Mouse (Mus musculus) MEL (cell line): Measurements from ENCODE around the gene Prkcb.

Source experiments
- CTCF ChIP-seq, 3 experiments: IDR thresholded peaks in 2 of 3; conservative IDR thresholded peaks in 1 of 3; 2 replicates each; pipeline ENCODE4 v1.5.1; 2011 to 2012; ENCODE audit warnings: low read length in 3 of 3, low read depth in 2 of 3, mild to moderate bottlenecking in 2 of 3, improper control_type of control experiment in 1 of 3, inconsistent platforms in 1 of 3, mixed read lengths in 1 of 3, moderate library complexity in 1 of 3; ENCODE audit not compliant: control insufficient read depth in 1 of 3, insufficient read depth in 1 of 3, poor library complexity in 1 of 3, severe bottlenecking in 1 of 3
- ELF1 ChIP-seq: IDR thresholded peaks from 2 replicates; pipeline ENCODE4 v1.6.1; 2014; ENCODE audit warnings: low read depth, mild to moderate bottlenecking, inconsistent platforms, low read length, improper control_type of control experiment, moderate library complexity
- ETS1 ChIP-seq: IDR thresholded peaks from 2 replicates; pipeline ENCODE4 v1.6.1; 2012; ENCODE audit warnings: low read depth, mild to moderate bottlenecking, inconsistent platforms, low read length, improper control_type of control experiment, moderate library complexity
- POLR2A ChIP-seq, 2 experiments: IDR thresholded peaks; 2 replicates each; pipeline ENCODE4 v1.6.1; 2011 to 2012; ENCODE audit warnings: low read length in 2 of 2, mild to moderate bottlenecking in 2 of 2, control low read depth in 1 of 2, improper control_type of control experiment in 1 of 2, low read depth in 1 of 2, moderate library complexity in 1 of 2; ENCODE audit not compliant: control insufficient read depth in 1 of 2, insufficient read depth in 1 of 2, poor library complexity in 1 of 2
- POLR2AphosphoS2 ChIP-seq: IDR thresholded peaks from 2 replicates; pipeline ENCODE4 v1.6.1; 2011; ENCODE audit warnings: low read length, improper control_type of control experiment
- RAD21 ChIP-seq: IDR thresholded peaks from 2 replicates; pipeline ENCODE4 v1.6.1; 2011; ENCODE audit warnings: mild to moderate bottlenecking, low read depth, low read length, improper control_type of control experiment
- TAL1 ChIP-seq: IDR thresholded peaks from 2 replicates; pipeline ENCODE4 v1.6.1; 2012; ENCODE audit warnings: mild to moderate bottlenecking, inconsistent platforms, low read length, moderate library complexity, mixed read lengths
- TCF12 ChIP-seq: IDR thresholded peaks from 2 replicates; pipeline ENCODE4 v1.6.1; 2014; ENCODE audit warnings: low read depth, mild to moderate bottlenecking, inconsistent platforms, low read length, improper control_type of control experiment, moderate library complexity
- ZC3H11A ChIP-seq: IDR thresholded peaks from 2 replicates; pipeline ENCODE4 v1.6.1; 2012; ENCODE audit warnings: low read depth, mild to moderate bottlenecking, inconsistent platforms, low read length, improper control_type of control experiment
- ZNF384 ChIP-seq: IDR thresholded peaks from 2 replicates; pipeline ENCODE4 v1.6.1; 2012; ENCODE audit warnings: low read depth, mild to moderate bottlenecking, inconsistent platforms, low read length, improper control_type of control experiment

DNA sequence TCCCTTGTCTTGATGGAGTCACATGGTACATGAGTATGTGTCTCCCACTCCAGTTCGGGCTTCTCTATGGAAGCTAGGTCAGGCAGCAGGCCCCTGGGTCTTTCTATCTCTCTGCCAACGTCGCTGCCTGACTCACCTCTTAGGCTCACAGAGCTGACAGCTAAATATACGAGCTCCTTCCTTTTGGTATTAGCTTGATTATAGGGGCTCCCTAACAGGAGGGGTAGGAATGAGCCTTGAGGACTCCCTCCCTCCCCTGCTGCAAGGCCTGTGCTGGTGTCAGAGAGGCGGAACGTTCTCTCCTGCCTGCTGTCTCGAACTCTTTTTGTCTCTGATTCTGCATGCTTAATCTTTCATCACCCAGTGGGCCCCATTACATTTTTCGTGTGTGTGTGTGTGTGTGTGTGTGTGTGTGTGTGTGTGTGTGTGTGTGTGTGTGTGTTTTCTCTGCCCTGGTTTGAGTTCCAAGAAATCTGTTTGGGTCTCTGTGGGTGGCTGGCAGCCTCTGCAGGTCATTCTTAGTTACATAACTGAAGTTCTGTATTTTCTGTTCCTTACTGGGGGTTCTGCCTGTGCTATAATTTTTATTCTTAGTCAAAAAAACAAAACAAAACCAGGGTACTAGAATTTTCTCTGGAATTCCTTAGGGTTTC is 33.6 kb downstream of the Prkcb start:
- no peak for TF ChIP-seq CTCF (IDR thresholded peaks at IDR 0.05 in 2 of 3, conservative IDR thresholded peaks at IDR 0.05 in 1 of 3; ENCODE audit: control insufficient read depth in 1 of 3, insufficient read depth in 1 of 3, low read depth in 2 of 3, low read length in 3 of 3, poor library complexity in 1 of 3, severe bottlenecking in 1 of 3)
- TF ChIP-seq RAD21: no peak
- TF ChIP-seq ELF1: no peak
- no peak for TF ChIP-seq ZC3H11A
- TF ChIP-seq POLR2A (IDR thresholded peaks at IDR 0.05; ENCODE audit: control insufficient read depth in 1 of 2, insufficient read depth in 1 of 2, low read depth in 1 of 2, low read length in 2 of 2, poor library complexity in 1 of 2): no peak
- no peak for TF ChIP-seq ETS1
- no peak for TF ChIP-seq TAL1
- TF ChIP-seq POLR2AphosphoS2: no peak
- TF ChIP-seq ZNF384: no peak
- TF ChIP-seq TCF12: no peak
